Mouse (Mus musculus) embryonic facial prominence, embryonic 13.5 days (tissue): ENCODE results near the gene Ostn. TPM values are rescaled to one million over a fixed set of nuclear protein-coding genes. Genes with fewer than 3 reads are reported as not detected.

ENCODE experiments used
- polyA plus RNA-seq: library from polyadenylated mRNA; unstranded; fragments of >200 nt; fragmentation: Nextera tagmentation; extraction: Ambion mirVana; gene quantifications from 2 replicates; pipeline ENCODE4 v1.2.1, GENCODE M21; 2015

The Ostn gene
- polyA plus RNA-seq, 1 experiment from 2014 or later, result 2.0 TPM

Other genes with a start within 250 kb of the Ostn start
- 0.25 TPM in 1 of 2 replicates, not detected in the other for gene Uts2b, start 62.8 kb downstream of the Ostn start, polyA plus RNA-seq
- gene Ccdc50, start 81.4 kb downstream of the Ostn start, polyA plus RNA-seq, result 41.6 and 42.0 TPM in 2 replicates